Mouse (Mus musculus) lung, postnatal 0 days (tissue): ENCODE data around the gene Cd37.

Experiments used
- CTCF ChIP-seq: IDR thresholded peaks from 2 replicates; pipeline ENCODE4 v1.5.1; 2016; ENCODE audit warnings: antibody characterized with exemption, mild to moderate bottlenecking
- EP300 ChIP-seq: IDR thresholded peaks from 2 replicates; pipeline ENCODE4 v1.6.1; 2016; ENCODE audit warnings: antibody characterized with exemption, mild to moderate bottlenecking, control low read depth

GRCm38 (mm10) chr7:45198961-45199360 is 40.0 kb downstream of the Cd37 start:
- TF ChIP-seq CTCF (no peak), EP300 (no peak)
